Mouse (Mus musculus): ENCODE measurements around the gene Lamtor3. TPM values are rescaled to one million over a fixed set of nuclear protein-coding genes. Genes with fewer than 3 reads are reported as not detected.
"Not testable (repeated sequence)": the region's sequence is repeated elsewhere in the genome, so short reads cannot be mapped to it uniquely, and the experiment has no call there.

Gene Lamtor3
- polyA plus RNA-seq, 1 experiment, result 25.2 TPM

- no peaks in the 10 kb centered on the region for H3K9me3 ChIP-seq
- H3K36me3 ChIP-seq (replicated peaks; ENCODE audit: low read length), result peaks cover 99% of the 10 kb centered on the region
- H3K27me3 ChIP-seq (replicated peaks), result no peaks in the 10 kb centered on the region
- no peak for TF ChIP-seq FLI1 (IDR thresholded peaks at IDR 0.05; ENCODE audit: low read length)
- TF ChIP-seq GATA1 (IDR thresholded peaks at IDR 0.05; ENCODE audit: borderline replicate concordance, low read length), result no peak
- peaks cover 94% of the 10 kb centered on the region for H3K4me1 ChIP-seq
- no peak overlapping the region for H3K4me3 ChIP-seq (replicated peaks)
These were observed 28.5 kb downstream of the Lamtor3 start for GRCm38 (mm10) chr3:137946827-137947226.

DNA sequence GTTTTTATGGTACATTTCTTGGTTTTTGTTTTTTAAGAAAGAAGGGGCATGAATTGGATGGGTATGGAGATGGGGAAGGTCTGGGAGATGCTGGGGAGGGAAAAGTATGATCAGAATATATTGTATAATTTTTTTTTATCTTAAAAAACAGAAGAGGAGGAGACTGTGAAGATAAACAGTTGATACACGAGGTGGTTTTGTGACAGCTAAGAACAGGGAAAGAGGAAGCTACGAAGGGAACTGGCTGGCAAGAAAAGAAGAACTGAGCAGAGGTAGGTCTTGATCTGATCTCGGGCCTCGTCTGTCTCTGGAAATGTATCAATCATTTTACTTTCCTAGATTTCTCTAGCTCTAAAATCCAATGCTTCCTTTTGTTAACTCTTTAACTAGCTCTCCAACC is 29.2 kb downstream of the Lamtor3 start:
- no peaks in the 10 kb centered on the region for H3K9me3 ChIP-seq
- H3K27me3 ChIP-seq (replicated peaks), result no peaks in the 10 kb centered on the region
- peaks cover 99% of the 10 kb centered on the region for H3K36me3 ChIP-seq (replicated peaks; ENCODE audit: low read length)
- no peak for TF ChIP-seq GATA1 (IDR thresholded peaks at IDR 0.05; ENCODE audit: borderline replicate concordance, low read length)
- no peak for TF ChIP-seq FLI1 (IDR thresholded peaks at IDR 0.05; ENCODE audit: low read length)
- no peak overlapping the region for H3K4me3 ChIP-seq (replicated peaks)
- peaks cover 94% of the 10 kb centered on the region for H3K4me1 ChIP-seq

DNA sequence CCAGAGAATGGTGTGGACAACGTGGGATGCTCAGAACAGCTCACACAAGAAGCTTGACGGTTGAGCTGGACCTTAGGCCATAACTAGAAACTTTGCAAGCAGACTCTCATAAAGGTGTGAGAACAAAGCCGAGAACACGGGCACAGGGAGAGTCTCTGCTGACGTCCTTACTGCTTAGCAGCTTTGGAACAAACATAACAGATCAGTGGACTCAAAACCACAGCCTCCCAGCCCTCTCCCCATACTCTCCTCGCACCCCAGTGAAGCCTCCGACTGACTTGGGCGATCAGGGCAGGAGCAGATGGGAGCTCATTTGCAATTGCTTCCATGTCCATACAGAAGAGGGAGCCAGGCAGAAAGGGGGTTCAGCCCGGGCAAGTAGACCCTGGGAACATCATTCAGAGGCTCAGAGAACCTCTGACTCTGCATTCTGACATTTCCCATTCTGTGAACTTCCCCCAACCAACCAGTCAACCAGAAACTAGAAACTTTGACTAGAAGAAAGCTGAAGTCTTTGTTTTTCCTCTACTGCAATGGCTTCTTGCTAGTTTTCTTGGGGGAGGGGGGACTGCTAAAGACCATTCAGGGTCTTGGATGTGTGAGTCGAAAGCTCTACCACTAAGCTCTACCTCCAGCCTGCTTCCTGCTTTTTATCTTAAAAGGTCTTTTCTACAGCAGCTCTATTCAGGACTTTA is 32.0 kb downstream of the Lamtor3 start:
- TF ChIP-seq FLI1 (IDR thresholded peaks at IDR 0.05; ENCODE audit: low read length) (no peak), GATA1 (IDR thresholded peaks at IDR 0.05; ENCODE audit: borderline replicate concordance, low read length) (no peak)
- peak overlapping the region; percentile 75 for H3K4me3 ChIP-seq (replicated peaks)
- no peaks in the 10 kb centered on the region for H3K9me3 ChIP-seq
- H3K36me3 ChIP-seq (replicated peaks; ENCODE audit: low read length), result peaks cover 99% of the 10 kb centered on the region
- peaks cover 100% of the 10 kb centered on the region for H3K4me1 ChIP-seq
- no peaks in the 10 kb centered on the region for H3K27me3 ChIP-seq (replicated peaks)

- H3K36me3 ChIP-seq (replicated peaks; ENCODE audit: low read length), result peaks cover 99% of the 10 kb centered on the region
- H3K27me3 ChIP-seq (replicated peaks); H3K4me3 ChIP-seq (replicated peaks); H3K9me3 ChIP-seq: not testable (repeated sequence)
- H3K4me1 ChIP-seq, result peaks cover 100% of the 10 kb centered on the region
These were observed 33.0 kb downstream of the Lamtor3 start for GRCm38 (mm10) chr3:137951302-137951701.

DNA sequence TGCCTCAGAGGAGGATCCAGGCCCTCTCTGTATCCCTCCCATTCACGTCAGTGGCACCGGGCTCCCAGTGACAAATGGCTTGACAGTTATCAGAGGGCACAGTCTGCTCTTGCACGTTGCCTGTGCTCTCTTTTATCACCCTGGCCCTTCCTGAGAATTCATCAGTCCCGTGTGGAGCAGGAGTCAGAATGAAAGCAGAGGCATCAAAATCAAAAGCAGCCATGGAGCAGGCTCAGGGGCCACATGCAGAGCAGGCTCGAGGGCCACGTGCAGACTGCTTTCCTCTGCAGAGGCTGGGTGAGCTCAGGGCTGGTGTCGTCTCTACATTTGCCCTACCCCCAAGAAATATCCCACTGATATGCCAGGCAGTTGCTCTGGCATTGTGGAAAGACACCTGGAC is 33.5 kb downstream of the Lamtor3 start:
- Histone ChIP-seq H3K4me1 (peaks cover 100% of the 10 kb centered on the region), H3K4me3 (replicated peaks) (peak overlapping the region; percentile 72)
- TF ChIP-seq FLI1 (IDR thresholded peaks at IDR 0.05; ENCODE audit: low read length) (no peak), GATA1 (IDR thresholded peaks at IDR 0.05; ENCODE audit: borderline replicate concordance, low read length) (no peak)

DNA sequence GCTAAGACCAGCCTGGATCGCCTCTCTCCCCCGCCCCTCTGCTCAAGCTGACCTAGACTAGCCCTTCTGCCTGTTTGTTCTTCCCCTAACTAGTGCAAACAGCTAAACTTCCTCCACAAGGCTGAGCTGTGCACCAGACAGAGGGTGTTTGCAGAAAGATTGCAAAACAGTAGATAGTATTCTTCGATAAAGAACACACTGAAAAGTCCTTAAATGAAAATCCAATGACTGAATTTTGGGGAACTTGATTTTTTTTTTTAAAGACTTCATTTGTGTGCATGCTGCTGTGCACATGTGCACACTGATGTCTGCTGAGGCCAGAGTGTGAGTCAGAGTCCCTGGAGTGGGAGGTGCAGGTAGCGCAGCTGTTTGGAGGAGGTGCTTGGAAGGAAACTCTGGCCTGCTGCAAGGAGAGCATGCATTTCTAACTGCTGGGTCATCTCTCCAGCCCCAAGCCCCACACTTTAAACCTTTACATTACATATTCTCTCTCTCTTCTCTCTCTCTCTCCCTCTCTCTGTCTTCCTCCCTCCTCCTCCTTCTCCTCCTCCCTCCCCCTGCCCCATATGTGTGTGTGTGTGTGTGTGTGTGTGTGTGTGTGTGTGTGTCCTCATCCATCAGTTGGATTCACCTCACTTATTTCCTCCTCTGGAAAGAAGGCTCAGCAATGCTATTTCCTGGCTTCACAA is 34.1 kb downstream of the Lamtor3 start:
- Histone ChIP-seq H3K36me3 (replicated peaks; ENCODE audit: low read length) (peaks cover 99% of the 10 kb centered on the region), H3K9me3 (no peaks in the 10 kb centered on the region), H3K4me1 (peaks cover 100% of the 10 kb centered on the region), H3K27me3 (replicated peaks) (no peaks in the 10 kb centered on the region), H3K4me3 (replicated peaks) (peak overlapping the region; percentile 86)
- TF ChIP-seq FLI1 (IDR thresholded peaks at IDR 0.05; ENCODE audit: low read length) (no peak), GATA1 (IDR thresholded peaks at IDR 0.05; ENCODE audit: borderline replicate concordance, low read length) (no peak)

More for the DNA sequence above, 33.5 kb downstream of the Lamtor3 start:
- Histone ChIP-seq H3K27me3 (replicated peaks) (no peaks in the 10 kb centered on the region), H3K9me3 (no peaks in the 10 kb centered on the region), H3K36me3 (replicated peaks; ENCODE audit: low read length) (peaks cover 99% of the 10 kb centered on the region)

GRCm38 (mm10) chr3:137952914-137953880 is 34.9 kb downstream of the Lamtor3 start:
- Histone ChIP-seq H3K36me3 (replicated peaks; ENCODE audit: low read length) (peaks cover 99% of the 10 kb centered on the region), H3K27me3 (replicated peaks) (no peaks in the 10 kb centered on the region), H3K9me3 (no peaks in the 10 kb centered on the region), H3K4me3 (replicated peaks) (peak overlapping the region; percentile 86), H3K4me1 (peaks cover 100% of the 10 kb centered on the region)
- TF ChIP-seq GATA1 (IDR thresholded peaks at IDR 0.05; ENCODE audit: borderline replicate concordance, low read length), result no peak
- TF ChIP-seq FLI1 (IDR thresholded peaks at IDR 0.05; ENCODE audit: low read length), result no peak

GRCm38 (mm10) chr3:137954256-137954916 is 36.1 kb downstream of the Lamtor3 start:
- Histone ChIP-seq H3K4me3 (replicated peaks) (peak overlapping the region; percentile 68), H3K9me3 (no peaks in the 10 kb centered on the region), H3K36me3 (replicated peaks; ENCODE audit: low read length) (peaks cover 96% of the 10 kb centered on the region), H3K4me1 (peaks cover 95% of the 10 kb centered on the region), H3K27me3 (replicated peaks) (no peaks in the 10 kb centered on the region)
- no peak for TF ChIP-seq GATA1 (IDR thresholded peaks at IDR 0.05; ENCODE audit: borderline replicate concordance, low read length)
- TF ChIP-seq FLI1 (IDR thresholded peaks at IDR 0.05; ENCODE audit: low read length), result no peak

GRCm38 (mm10) chr3:137955560-137956081 is 37.3 kb downstream of the Lamtor3 start:
- Histone ChIP-seq H3K9me3 (no peaks in the 10 kb centered on the region), H3K4me3 (replicated peaks) (peak overlapping the region; percentile 3), H3K27me3 (replicated peaks) (no peaks in the 10 kb centered on the region), H3K4me1 (peaks cover 90% of the 10 kb centered on the region), H3K36me3 (replicated peaks; ENCODE audit: low read length) (peaks cover 93% of the 10 kb centered on the region)
- no peak for TF ChIP-seq FLI1 (IDR thresholded peaks at IDR 0.05; ENCODE audit: low read length)
- TF ChIP-seq GATA1 (IDR thresholded peaks at IDR 0.05; ENCODE audit: borderline replicate concordance, low read length), result no peak
